Mouse (Mus musculus) CH12.LX (cell line): ENCODE measurements around the gene Trim29. TPM values are rescaled to one million over a fixed set of nuclear protein-coding genes. Genes with fewer than 3 reads are reported as not detected.

Source experiments
- DNase-seq: peaks from one replicate; pipeline ENCODE4 v3.0.0-alpha.2; 2013; ENCODE audit errors: extremely low read depth
- H3K27ac ChIP-seq: 2 replicates; pipeline ENCODE4 v1.5.1; 2012; ENCODE audit warnings: low read depth, mild to moderate bottlenecking, control low read depth, moderate library complexity; ENCODE audit not compliant: insufficient read depth
- H3K27me3 ChIP-seq: replicated peaks from 2 replicates; pipeline ENCODE3; 2012; ENCODE audit warnings: inconsistent platforms
- H3K36me3 ChIP-seq, 2 experiments: replicated peaks in 1 of 2; 2 replicates each; pipeline versions ENCODE3 to v1.6.1; 2012; ENCODE audit warnings: inconsistent platforms in 1 of 2, low read length in 1 of 2, mild to moderate bottlenecking in 1 of 2, mixed read lengths in 1 of 2, moderate library complexity in 1 of 2; ENCODE audit not compliant: control insufficient read depth in 1 of 2, insufficient read depth in 1 of 2
- H3K4me1 ChIP-seq, 2 experiments: 2 replicates each; pipeline ENCODE4 v1.6.1; 2012; ENCODE audit warnings: inconsistent platforms in 1 of 2, moderate library complexity in 1 of 2; ENCODE audit not compliant: insufficient read depth in 2 of 2, control insufficient read depth in 1 of 2
- H3K4me2 ChIP-seq: 2 replicates; pipeline ENCODE4 v1.6.1; 2012; ENCODE audit warnings: low read depth, mild to moderate bottlenecking, control low read depth; ENCODE audit not compliant: poor library complexity, insufficient read depth, severe bottlenecking
- H3K4me3 ChIP-seq, 3 experiments: fragments of 150-350 bp in 1 of 3; sonication (generic) in 1 of 3; replicated peaks in 1 of 3; 2 replicates each; pipeline versions ENCODE3 to v1.5.1; 2011 to 2012; ENCODE audit warnings: low read depth in 2 of 3, low read length in 2 of 3, mild to moderate bottlenecking in 2 of 3, moderate library complexity in 2 of 3, control low read depth in 1 of 3, improper control_type of control experiment in 1 of 3, inconsistent platforms in 1 of 3, mixed read lengths in 1 of 3; ENCODE audit not compliant: poor library complexity in 1 of 3
- H3K79me2 ChIP-seq: replicated peaks from 2 replicates; pipeline ENCODE4 v1.6.1; 2012; ENCODE audit warnings: mild to moderate bottlenecking, moderate library complexity; ENCODE audit not compliant: control insufficient read depth, poor library complexity, insufficient read depth, severe bottlenecking; ENCODE audit errors: extremely low read depth
- H3K9ac ChIP-seq: 2 replicates; pipeline ENCODE4 v1.6.1; 2012; ENCODE audit warnings: low read depth, mild to moderate bottlenecking, control low read depth, moderate library complexity; ENCODE audit not compliant: insufficient read depth
- H3K9me3 ChIP-seq: replicated peaks from 2 replicates; pipeline ENCODE3; 2012; ENCODE audit warnings: low read length, inconsistent platforms, mixed read lengths
- BHLHE40 ChIP-seq: IDR thresholded peaks from 2 replicates; pipeline ENCODE4 v1.6.1; 2011; ENCODE audit warnings: mild to moderate bottlenecking, low read depth, low read length, improper control_type of control experiment
- CTCF ChIP-seq, 2 experiments: IDR thresholded peaks in 1 of 2; conservative IDR thresholded peaks in 1 of 2; 2 replicates each; pipeline ENCODE4 v1.5.1; 2011 to 2012; ENCODE audit warnings: low read depth in 2 of 2, low read length in 2 of 2, improper control_type of control experiment in 1 of 2, inconsistent platforms in 1 of 2, mild to moderate bottlenecking in 1 of 2, moderate library complexity in 1 of 2
- ETS1 ChIP-seq: conservative IDR thresholded peaks from 2 replicates; pipeline ENCODE4 v1.6.1; 2012; ENCODE audit warnings: low read depth, mild to moderate bottlenecking, inconsistent platforms, low read length, improper control_type of control experiment, moderate library complexity
- JUND ChIP-seq: conservative IDR thresholded peaks from 2 replicates; pipeline ENCODE4 v1.6.1; 2011; ENCODE audit warnings: low read depth, low read length, improper control_type of control experiment
- MAFK ChIP-seq: IDR thresholded peaks from 2 replicates; pipeline ENCODE4 v1.6.1; 2011; ENCODE audit warnings: low read length, improper control_type of control experiment; ENCODE audit not compliant: insufficient replicate concordance
- MAX ChIP-seq: IDR thresholded peaks from 2 replicates; pipeline ENCODE4 v1.6.1; 2011; ENCODE audit warnings: low read length, improper control_type of control experiment
- MAZ ChIP-seq: IDR thresholded peaks from 2 replicates; pipeline ENCODE4 v1.6.1; 2012; ENCODE audit warnings: low read depth, mild to moderate bottlenecking, inconsistent platforms, low read length, improper control_type of control experiment, moderate library complexity
- MEF2A ChIP-seq: IDR thresholded peaks from 2 replicates; pipeline ENCODE4 v1.6.1; 2014; ENCODE audit warnings: low read depth, mild to moderate bottlenecking, inconsistent platforms, low read length, improper control_type of control experiment, borderline replicate concordance
- MXI1 ChIP-seq: IDR thresholded peaks from 2 replicates; pipeline ENCODE4 v1.6.1; 2011; ENCODE audit warnings: mild to moderate bottlenecking, low read depth, low read length, improper control_type of control experiment
- NELFE ChIP-seq: IDR thresholded peaks from 2 replicates; pipeline ENCODE4 v1.6.1; 2011; ENCODE audit warnings: low read depth, low read length, improper control_type of control experiment
- NRF1 ChIP-seq: IDR thresholded peaks from 2 replicates; pipeline ENCODE4 v1.6.1; 2014; ENCODE audit warnings: low read depth, mild to moderate bottlenecking, inconsistent platforms, low read length, improper control_type of control experiment, moderate library complexity
- PAX5 ChIP-seq: IDR thresholded peaks from 2 replicates; pipeline ENCODE4 v1.6.1; 2012; ENCODE audit warnings: low read length, inconsistent platforms, mixed read lengths
- POLR2A ChIP-seq: IDR thresholded peaks from 2 replicates; pipeline ENCODE4 v1.6.1; 2011; ENCODE audit warnings: low read depth, mild to moderate bottlenecking, improper control_type of control experiment, low read length
- RAD21 ChIP-seq: IDR thresholded peaks from 2 replicates; pipeline ENCODE4 v1.6.1; 2011; ENCODE audit warnings: low read depth, mild to moderate bottlenecking, low read length, improper control_type of control experiment, moderate library complexity
- SIN3A ChIP-seq: IDR thresholded peaks from 2 replicates; pipeline ENCODE4 v1.6.1; 2012; ENCODE audit warnings: low read length, improper control_type of control experiment, inconsistent platforms
- SMC3 ChIP-seq: IDR thresholded peaks from 2 replicates; pipeline ENCODE4 v1.6.1; 2011; ENCODE audit warnings: low read depth, low read length, improper control_type of control experiment
- TBP ChIP-seq: conservative IDR thresholded peaks from 2 replicates; pipeline ENCODE4 v1.6.1; 2011; ENCODE audit warnings: low read depth, low read length, improper control_type of control experiment
- USF1 ChIP-seq: IDR thresholded peaks from 2 replicates; pipeline ENCODE4 v1.6.1; 2014; ENCODE audit warnings: low read depth, mild to moderate bottlenecking, inconsistent platforms, low read length, improper control_type of control experiment
- ZC3H11A ChIP-seq: IDR thresholded peaks from 2 replicates; pipeline ENCODE4 v1.6.1; 2012; ENCODE audit warnings: low read depth, mild to moderate bottlenecking, inconsistent platforms, low read length, improper control_type of control experiment
- ZKSCAN1 ChIP-seq: IDR thresholded peaks from 2 replicates; pipeline ENCODE4 v1.6.1; 2012; ENCODE audit warnings: low read depth, inconsistent platforms, low read length, improper control_type of control experiment, borderline replicate concordance
- ZMIZ1 ChIP-seq: IDR thresholded peaks from 2 replicates; pipeline ENCODE4 v1.6.1; 2012; ENCODE audit warnings: low read depth, mild to moderate bottlenecking, inconsistent platforms, low read length, improper control_type of control experiment
- ZNF384 ChIP-seq: IDR thresholded peaks from 2 replicates; pipeline ENCODE4 v1.6.1; 2012; ENCODE audit warnings: low read depth, low read length, improper control_type of control experiment, inconsistent platforms
- dilution Hi-C: fragments of 300-500 bp; cut with MboI; formaldehyde crosslinking; loops from 2 replicates; pipeline ENCODE4 v1.14.3; 2020; ENCODE audit warnings: low sequenced_read_pairs; ENCODE audit not compliant: extremely low pct_unique_long_range_greater_than_20kb, extremely low pct_ligation_motif_present
- in situ Hi-C: fragments of 300-500 bp; cut with MboI; formaldehyde crosslinking; loops from 3 replicates; pipeline ENCODE4 v1.14.3; 2019; ENCODE audit warnings: low sequenced_read_pairs, low pct_ligation_motif_present, low pct_unique_long_range_greater_than_20kb, mixed read lengths
- polyA plus RNA-seq: library from polyadenylated mRNA; unstranded; fragments of >175 nt; gene quantifications from 2 replicates; pipeline ENCODE4 v1.2.1, GENCODE M21; 2012; ENCODE audit warnings: low read depth; ENCODE audit not compliant: insufficient read length
- total RNA-seq, 2 experiments: library from RNA; depleted of rRNA; stranded (reverse); fragments of 300-350 nt in 1 of 2; fragments of >200 nt in 1 of 2; gene quantifications; 2 replicates each; pipeline ENCODE4 v1.2.3; 2012 to 2014

The Trim29 gene
- total and polyA plus RNA-seq, 3 experiments = 0.13 to 0.21 (median 0.17) TPM

GRCm38 (mm10) chr9:43265194-43265593 lies 45.5 kb upstream of the Trim29 start:
- no peaks in the 10 kb centered on the region for H3K9me3 ChIP-seq
- in situ Hi-C loops (no loop called here), dilution Hi-C loops (no loop called here)
- H3K4me1 ChIP-seq = peaks cover 8 to 16% of the 10 kb centered on the region in 2 experiments
- H3K79me2 ChIP-seq = no peaks in the 10 kb centered on the region
- no peak overlapping the region for H3K4me2 ChIP-seq
- no peak overlapping the region for H3K4me3 ChIP-seq
- no peaks in the 10 kb centered on the region for H3K36me3 ChIP-seq
- no peak for DNase-seq
- H3K9ac ChIP-seq = no peak overlapping the region
- no peak for TF ChIP-seq MEF2A
- TF ChIP-seq MAZ = no peak
- no peak for TF ChIP-seq POLR2A
- no peak for TF ChIP-seq NELFE
- no peak for TF ChIP-seq USF1
- no peak for TF ChIP-seq NRF1
- no peak for TF ChIP-seq PAX5
- no peak for TF ChIP-seq ZC3H11A
- TF ChIP-seq MXI1 = no peak
- no peak for TF ChIP-seq SMC3
- TF ChIP-seq ZKSCAN1 = no peak
- no peak for TF ChIP-seq TBP
- no peak for TF ChIP-seq MAFK
- no peak for TF ChIP-seq ETS1
- no peak for TF ChIP-seq BHLHE40
- TF ChIP-seq MAX = no peak
- no peak for TF ChIP-seq ZMIZ1
- TF ChIP-seq JUND = no peak
- no peak overlapping the region for H3K27ac ChIP-seq
- H3K27me3 ChIP-seq = peaks cover 10% of the 10 kb centered on the region

GRCm38 (mm10) chr9:43267357-43267756 lies 43.3 kb upstream of the Trim29 start:
- DNase-seq = peak; percentile 37
- H3K9ac ChIP-seq = no peak overlapping the region

More at GRCm38 (mm10) chr9:43267357-43267756, 43.3 kb upstream of the Trim29 start:
- in situ Hi-C loops (no loop called here), dilution Hi-C loops (no loop called here)
- Histone ChIP-seq H3K27me3 (peaks cover 27% of the 10 kb centered on the region), H3K27ac (no peak overlapping the region), H3K4me2 (no peak overlapping the region), H3K9me3 (no peaks in the 10 kb centered on the region), H3K4me3 (no peak overlapping the region), H3K4me1 (peaks cover 0 to 5% of the 10 kb centered on the region in 2 experiments; a peak in 2 of 4 replicates), H3K79me2 (no peaks in the 10 kb centered on the region), H3K36me3 (no peaks in the 10 kb centered on the region)
- TF ChIP-seq ZNF384 (no peak), SIN3A (no peak), CTCF (conservative IDR thresholded peaks at IDR 0.05 in 1 of 2, IDR thresholded peaks at IDR 0.05 in 1 of 2; ENCODE audit: low read depth in 2 of 2, low read length in 2 of 2) (peak; percentile 29 to 64), SMC3 (peak; percentile 57), RAD21 (peak; percentile 31)
